1 mouse cellular context compared by ENCODE assay signal in the genomic region with DNA sequence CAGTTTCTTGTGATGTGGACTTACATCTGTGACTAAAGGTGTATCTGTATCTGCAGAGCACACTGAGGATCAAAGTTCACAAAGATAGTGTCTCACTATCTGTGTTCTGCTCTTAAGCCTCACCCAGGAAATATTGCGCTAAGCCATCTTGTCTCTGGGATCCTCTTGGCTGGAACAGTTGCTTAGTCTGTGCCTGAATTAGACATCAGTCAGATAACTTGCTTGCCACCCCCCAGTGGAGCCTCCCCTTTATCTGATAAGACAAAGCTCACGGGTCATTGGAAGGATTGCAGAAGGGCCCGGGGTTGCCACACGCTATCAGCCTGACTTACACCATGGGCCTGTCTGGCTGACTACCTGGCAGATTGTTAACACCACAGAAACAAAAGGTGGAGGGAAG.
TF ChIP-seq lines count a peak whose summit lies in the region.

No protein-coding gene starts in this region.

TF ChIP-seq in MEL, 35 proteins besides CTCF, POLR2A, EP300 and RAD21:
- no peak for TF ChIP-seq UBTF (IDR thresholded peaks at IDR 0.05; ENCODE audit: borderline replicate concordance, insufficient read depth, low read depth, low read length)
- TF ChIP-seq NELFE (IDR thresholded peaks at IDR 0.05; ENCODE audit: low read depth, low read length), result no peak
- TF ChIP-seq MYB (IDR thresholded peaks at IDR 0.05; ENCODE audit: low read depth, low read length), result no peak
- no peak for TF ChIP-seq POLR2AphosphoS2 (IDR thresholded peaks at IDR 0.05; ENCODE audit: low read length)
- TF ChIP-seq SIN3A (IDR thresholded peaks at IDR 0.05; ENCODE audit: low read length), result no peak
- 0 out of 2 replicates have a peak, but pooled peaks have one; percentile 21 for TF ChIP-seq ETS1 (IDR thresholded peaks at IDR 0.05; ENCODE audit: low read depth, low read length)
- TF ChIP-seq HCFC1 (IDR thresholded peaks at IDR 0.05; ENCODE audit: low read depth, low read length), result no peak
- no peak for TF ChIP-seq GABPA (IDR thresholded peaks at IDR 0.05; ENCODE audit: low read depth, low read length)
- TF ChIP-seq NRF1 (IDR thresholded peaks at IDR 0.05; ENCODE audit: insufficient read depth, low read depth, low read length, poor library complexity, severe bottlenecking), result no peak
- TF ChIP-seq ZC3H11A (IDR thresholded peaks at IDR 0.05; ENCODE audit: low read depth, low read length), result no peak
- no peak for TF ChIP-seq ZKSCAN1 (IDR thresholded peaks at IDR 0.05; ENCODE audit: low read depth, low read length)
- TF ChIP-seq BHLHE40 (IDR thresholded peaks at IDR 0.05; ENCODE audit: borderline replicate concordance, low read depth, low read length), result 0 out of 2 replicates have a peak, but pooled peaks have one; percentile 9
- TF ChIP-seq ELF1 (IDR thresholded peaks at IDR 0.05; ENCODE audit: low read depth, low read length), result no peak
- no peak for TF ChIP-seq MAFK (IDR thresholded peaks at IDR 0.05; ENCODE audit: borderline replicate concordance, low read depth, low read length)
- TF ChIP-seq SMC3 (IDR thresholded peaks at IDR 0.05; ENCODE audit: low read depth, low read length), result no peak
- no peak for TF ChIP-seq E2F4 (IDR thresholded peaks at IDR 0.05; ENCODE audit: borderline replicate concordance, low read depth, low read length)
- TF ChIP-seq ZMIZ1 (IDR thresholded peaks at IDR 0.05; ENCODE audit: low read depth, low read length), result no peak
- no peak for TF ChIP-seq KAT2A (conservative IDR thresholded peaks at IDR 0.05; ENCODE audit: low read depth, low read length)
- TF ChIP-seq MYC (IDR thresholded peaks at IDR 0.05; ENCODE audit: low read depth, low read length), result no peak
- no peak for TF ChIP-seq MAX (IDR thresholded peaks at IDR 0.05; ENCODE audit: low read length)
- TF ChIP-seq MEF2A (IDR thresholded peaks at IDR 0.05; ENCODE audit: extremely low read depth, insufficient replicate concordance, low read depth, low read length, poor library complexity, severe bottlenecking), result 0 out of 2 replicates have a peak, but pooled peaks have one; percentile 47
- no peak for TF ChIP-seq POLR2AphosphoS5 (IDR thresholded peaks at IDR 0.05; ENCODE audit: borderline replicate concordance, low read depth, low read length)
- TF ChIP-seq MAZ (IDR thresholded peaks at IDR 0.05; ENCODE audit: low read depth, low read length), result no peak
- no peak for TF ChIP-seq CHD2 (IDR thresholded peaks at IDR 0.05; ENCODE audit: low read length)
- no peak for TF ChIP-seq JUND (IDR thresholded peaks at IDR 0.05; ENCODE audit: low read depth, low read length)
- no peak for TF ChIP-seq MXI1 (IDR thresholded peaks at IDR 0.05; ENCODE audit: low read depth, low read length)
- no peak for TF ChIP-seq USF2 (IDR thresholded peaks at IDR 0.05; ENCODE audit: borderline replicate concordance in 1 of 2, insufficient read depth in 1 of 2, low read depth in 1 of 2, low read length in 2 of 2)
- TF ChIP-seq TAL1 (IDR thresholded peaks at IDR 0.05; ENCODE audit: low read length), result no peak
- 0 out of 2 replicates have a peak, but pooled peaks have one; percentile 21 for TF ChIP-seq GATA1 (IDR thresholded peaks at IDR 0.05; ENCODE audit: low read depth, low read length)
- TF ChIP-seq USF1 (IDR thresholded peaks at IDR 0.05; ENCODE audit: low read depth, low read length), result no peak
- peak; percentile 34; the same call in 1 of the 2 replicates for TF ChIP-seq TCF12 (IDR thresholded peaks at IDR 0.05; ENCODE audit: low read depth, low read length)
- no peak for TF ChIP-seq CHD1 (IDR thresholded peaks at IDR 0.05; ENCODE audit: low read depth, low read length)
- TF ChIP-seq TBP (IDR thresholded peaks at IDR 0.05; ENCODE audit: low read depth, low read length), result no peak
- no peak for TF ChIP-seq RCOR1 (IDR thresholded peaks at IDR 0.05; ENCODE audit: low read depth, low read length)
- TF ChIP-seq ZNF384 (IDR thresholded peaks at IDR 0.05; ENCODE audit: low read depth, low read length), result no peak
